Mouse (Mus musculus) hindbrain, embryonic 11.5 days (tissue): ENCODE measurements at regions not wholly inside any gene's neighbourhood (a gene's known extent, or its start where the extent isn't known, plus 50 kb on each side); places are given as distances from the start of the nearest gene placed in this dataset.

Source experiments
- ATAC-seq: fragments of 200-750 bp; cut with Nextera tagmentation; 2 replicates; pipeline ENCODE4 v1.8.0; 2017; ENCODE audit warnings: mild to moderate bottlenecking, moderate TSS enrichment, moderate library complexity; ENCODE audit not compliant: low FRiP score
- DNase-seq: peaks from one replicate; pipeline ENCODE4 v3.0.0-alpha.2; 2015; ENCODE audit warnings: low spot score
- H3K27ac ChIP-seq: fragments of 300-500 bp; sonication (generic); 2 replicates; pipeline ENCODE4 v1.5.1; 2014; ENCODE audit warnings: mild to moderate bottlenecking, low read depth, low read length
- H3K27me3 ChIP-seq: fragments of 300-500 bp; sonication (generic); 2 replicates; pipeline ENCODE4 v1.6.1; 2014; ENCODE audit warnings: mild to moderate bottlenecking, low read length, moderate library complexity, mixed read lengths; ENCODE audit not compliant: control insufficient read depth, insufficient read depth
- H3K36me3 ChIP-seq: fragments of 300-500 bp; sonication (generic); 2 replicates; pipeline ENCODE4 v1.6.1; 2014; ENCODE audit warnings: mild to moderate bottlenecking, low read length, moderate library complexity, mixed read lengths; ENCODE audit not compliant: control insufficient read depth, insufficient read depth
- H3K4me1 ChIP-seq: fragments of 300-500 bp; sonication (generic); replicated peaks from 2 replicates; pipeline ENCODE4 v1.6.1; 2014; ENCODE audit warnings: low read length, mixed read lengths; ENCODE audit not compliant: control insufficient read depth, insufficient read depth
- H3K4me2 ChIP-seq: fragments of 300-500 bp; sonication (generic); replicated peaks from 2 replicates; pipeline ENCODE4 v1.6.1; 2014; ENCODE audit warnings: mild to moderate bottlenecking, low read depth, low read length
- H3K4me3 ChIP-seq: fragments of 300-500 bp; sonication (generic); 2 replicates; pipeline ENCODE4 v1.5.1; 2014; ENCODE audit warnings: low read depth, low read length
- H3K9ac ChIP-seq: fragments of 300-500 bp; sonication (generic); 2 replicates; pipeline ENCODE4 v1.6.1; 2014; ENCODE audit warnings: low read depth, low read length
- H3K9me3 ChIP-seq: fragments of 300-500 bp; sonication (generic); 2 replicates; pipeline ENCODE4 v1.6.1; 2016; ENCODE audit warnings: low read length; ENCODE audit not compliant: control insufficient read depth
- WGBS: fragments of 180-500 bp; shearing (Covaris S2); extraction: QIAGEN DNeasy Blood & Tissue Kit; methylation state at CpG from one replicate; pipeline ENCODE4 v1.1.7; 2014; 5-methylcytosine and 5-hydroxymethylcytosine counted together

GRCm38 (mm10) chr3:42573155-42573554, 830.7 kb downstream of the D3Ertd751e start:
- peak; percentile 94 for ATAC-seq
- no peaks in the 10 kb centered on the region for H3K27me3 ChIP-seq
- H3K36me3 ChIP-seq = no peaks in the 10 kb centered on the region
- no peaks in the 10 kb centered on the region for H3K9me3 ChIP-seq
- H3K27ac ChIP-seq = no peak overlapping the region
- H3K4me3 ChIP-seq = no peak overlapping the region
- H3K4me2 ChIP-seq = no peak overlapping the region
- H3K9ac ChIP-seq = no peak overlapping the region
- no peaks in the 10 kb centered on the region for H3K4me1 ChIP-seq
- DNase-seq = peak; percentile 64

DNA sequence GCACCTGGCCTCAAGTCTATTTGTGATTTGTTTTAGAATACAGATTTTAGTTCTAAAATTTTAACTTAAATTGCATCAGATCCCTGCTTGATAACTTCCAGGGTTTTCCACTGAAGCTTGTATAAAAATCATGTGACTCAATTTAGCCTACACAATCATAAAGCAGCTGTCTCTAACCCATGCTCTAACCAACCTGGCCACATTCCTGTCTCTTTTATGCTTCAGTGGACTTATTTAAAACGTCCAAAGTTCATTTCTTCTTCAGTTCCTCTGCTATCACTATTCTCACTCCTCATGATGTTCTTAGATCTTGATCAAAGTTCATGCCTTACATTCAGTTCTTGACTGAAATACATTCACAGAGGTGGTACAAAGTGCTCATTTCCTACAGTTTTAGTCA, 839.9 kb downstream of the D3Ertd751e start:
- ATAC-seq = no peak
- no peaks in the 10 kb centered on the region for H3K36me3 ChIP-seq
- no peak for DNase-seq
- H3K4me3 ChIP-seq = no peak overlapping the region
- no peak overlapping the region for H3K27ac ChIP-seq
- H3K9ac ChIP-seq = no peak overlapping the region
- no peaks in the 10 kb centered on the region for H3K27me3 ChIP-seq
- no peaks in the 10 kb centered on the region for H3K4me1 ChIP-seq
- H3K9me3 ChIP-seq = no peaks in the 10 kb centered on the region
- no peak overlapping the region for H3K4me2 ChIP-seq
- WGBS = 28% methylated on average over 1 of the region's 1 CpGs

- no peaks in the 10 kb centered on the region for H3K27me3 ChIP-seq
- DNase-seq = no peak
- ATAC-seq = no peak
- H3K36me3 ChIP-seq = no peaks in the 10 kb centered on the region
- H3K4me1 ChIP-seq = no peaks in the 10 kb centered on the region
- WGBS = 87% methylated on average over 6 of the region's 6 CpGs
- no peak overlapping the region for H3K4me2 ChIP-seq
- H3K9ac ChIP-seq = no peak overlapping the region
- H3K4me3 ChIP-seq = no peak overlapping the region
- no peaks in the 10 kb centered on the region for H3K9me3 ChIP-seq
- H3K27ac ChIP-seq = no peak overlapping the region
These were observed 845.0 kb downstream of the D3Ertd751e start for GRCm38 (mm10) chr3:42587296-42587932.

DNA sequence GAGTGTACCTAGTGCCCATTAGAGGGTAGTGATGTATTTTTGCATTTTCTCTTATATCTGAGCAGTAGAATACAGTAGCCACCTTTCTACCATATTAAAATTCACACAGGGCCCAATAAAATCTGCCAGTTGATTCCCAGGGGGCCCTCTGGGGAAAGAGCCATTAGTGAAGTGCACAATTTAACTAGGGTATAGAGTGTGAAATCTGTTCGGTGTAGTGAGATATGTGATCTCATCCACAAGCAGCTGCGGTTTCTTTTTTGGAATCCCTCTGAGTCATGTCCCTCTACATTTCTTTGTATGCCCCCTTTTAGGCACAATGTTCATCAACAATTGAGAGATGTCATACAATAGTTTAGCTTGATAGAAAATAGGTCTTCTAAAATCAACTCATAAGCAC, 847.1 kb downstream of the D3Ertd751e start:
- H3K4me1 ChIP-seq = no peaks in the 10 kb centered on the region
- no peak overlapping the region for H3K4me2 ChIP-seq
- no peak for DNase-seq
- 90% methylated on average over 2 of the region's 2 CpGs for WGBS
- H3K4me3 ChIP-seq = no peak overlapping the region
- no peak for ATAC-seq
- no peaks in the 10 kb centered on the region for H3K36me3 ChIP-seq
- no peaks in the 10 kb centered on the region for H3K27me3 ChIP-seq
- H3K27ac ChIP-seq = no peak overlapping the region
- H3K9me3 ChIP-seq = no peaks in the 10 kb centered on the region
- H3K9ac ChIP-seq = no peak overlapping the region

DNA sequence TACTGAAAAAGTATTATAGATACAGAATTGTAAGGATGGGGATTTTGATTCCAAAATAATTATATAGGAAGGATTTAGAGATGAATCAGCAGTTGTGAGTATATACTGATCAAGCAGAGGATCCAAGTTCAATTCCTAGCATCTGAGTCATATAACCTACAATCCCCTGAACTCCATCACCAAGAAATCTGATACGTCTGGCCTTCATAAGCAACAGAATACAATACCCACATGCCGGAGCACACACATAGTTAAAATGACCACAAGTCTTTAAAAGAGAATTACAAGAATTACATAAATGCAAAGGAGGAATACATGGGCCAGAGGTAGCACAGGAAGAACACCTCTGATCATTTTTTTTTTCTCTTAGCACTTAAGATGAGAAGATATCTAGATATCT, 847.7 kb downstream of the D3Ertd751e start:
- Histone ChIP-seq H3K27me3 (no peaks in the 10 kb centered on the region), H3K4me2 (no peak overlapping the region), H3K4me3 (no peak overlapping the region), H3K9ac (no peak overlapping the region), H3K27ac (no peak overlapping the region), H3K9me3 (no peaks in the 10 kb centered on the region), H3K4me1 (no peaks in the 10 kb centered on the region), H3K36me3 (no peaks in the 10 kb centered on the region)
- 83% methylated on average over 2 of the region's 2 CpGs for WGBS
- DNase-seq (no peak), ATAC-seq (no peak)

- WGBS = 62% methylated on average over 6 of the region's 6 CpGs
- H3K9me3 ChIP-seq = no peaks in the 10 kb centered on the region
- H3K27me3 ChIP-seq = no peaks in the 10 kb centered on the region
- H3K9ac ChIP-seq = no peak overlapping the region
- no peak overlapping the region for H3K27ac ChIP-seq
- H3K4me3 ChIP-seq = no peak overlapping the region
- peak; percentile 87 for ATAC-seq
- H3K4me1 ChIP-seq = no peaks in the 10 kb centered on the region
- peak; percentile 20 for DNase-seq
- H3K36me3 ChIP-seq = no peaks in the 10 kb centered on the region
- no peak overlapping the region for H3K4me2 ChIP-seq
These were observed 851.5 kb downstream of the D3Ertd751e start for GRCm38 (mm10) chr3:42593792-42594433.

DNA sequence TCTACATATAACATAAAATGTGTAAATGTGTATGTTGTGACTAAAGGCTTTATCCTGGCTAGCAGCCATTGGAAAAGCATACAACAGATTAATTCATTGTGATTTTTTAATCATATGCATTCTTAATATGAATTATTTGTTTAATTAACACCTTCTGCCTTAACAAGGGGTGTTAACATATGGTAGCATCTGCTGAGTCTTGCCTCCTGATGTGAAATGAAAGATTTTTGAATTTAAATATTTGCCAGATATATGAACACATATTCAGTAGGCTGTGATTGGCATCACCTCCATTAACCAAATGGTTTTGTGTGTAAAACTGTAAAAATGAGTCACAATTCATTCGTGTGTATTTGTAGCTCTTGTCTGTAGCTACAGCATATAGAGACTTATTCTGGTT, 854.3 kb downstream of the D3Ertd751e start:
- H3K36me3 ChIP-seq = no peaks in the 10 kb centered on the region
- no peak overlapping the region for H3K4me2 ChIP-seq
- ATAC-seq (no peak), DNase-seq (no peak)
- WGBS = 92% methylated on average over 1 of the region's 1 CpGs
- no peaks in the 10 kb centered on the region for H3K9me3 ChIP-seq
- H3K4me1 ChIP-seq = no peaks in the 10 kb centered on the region
- H3K4me3 ChIP-seq = no peak overlapping the region
- H3K27me3 ChIP-seq = no peaks in the 10 kb centered on the region
- no peak overlapping the region for H3K9ac ChIP-seq
- H3K27ac ChIP-seq = no peak overlapping the region
